In genomic region chr7:30477415-30478381, GRCm38 (mm10) we compare ENCODE assay signal across 8 mouse cellular contexts. TPM values are rescaled to one million over a fixed set of nuclear protein-coding genes. Genes with fewer than 3 reads are reported as not detected.
DNase-seq lines count a peak whose midpoint lies in the region; ATAC-seq lines count a peak whose summit lies in the region.

No protein-coding gene starts in this region.

- H3K4me1 ChIP-seq in forebrain, embryonic 15.5 days, result peaks cover 9% of the 10 kb centered on the region
- no peaks in the 10 kb centered on the region for H3K4me1 ChIP-seq in limb, embryonic 11.5 days (ENCODE audit: control insufficient read depth, insufficient read depth, low read length)

- H3K9ac ChIP-seq in forebrain, embryonic 15.5 days (replicated peaks), result peak overlapping the region; percentile 30; the same call in 1 of the 2 replicates
- H3K9ac ChIP-seq in limb, embryonic 11.5 days (ENCODE audit: low read length), result no peak overlapping the region

- no peaks in the 10 kb centered on the region for H3K9me3 ChIP-seq in forebrain, embryonic 15.5 days
- no peaks in the 10 kb centered on the region; the same call in 1 of the 2 replicates for H3K9me3 ChIP-seq in limb, embryonic 11.5 days (ENCODE audit: control insufficient read depth, low read length)

- no peaks in the 10 kb centered on the region for H3K36me3 ChIP-seq in forebrain, embryonic 15.5 days
- no peaks in the 10 kb centered on the region for H3K36me3 ChIP-seq in limb, embryonic 11.5 days (ENCODE audit: control insufficient read depth, insufficient read depth, low read length)

- peak overlapping the region; percentile 33 for H3K4me3 ChIP-seq in forebrain, embryonic 15.5 days
- H3K4me3 ChIP-seq in limb, embryonic 11.5 days (ENCODE audit: low read depth, low read length), result peak overlapping the region; percentile 9; the same call in 1 of the 2 replicates

- 0 out of 2 replicates have a peak, but pooled peaks have one; percentile 38 for ATAC-seq in forebrain, embryonic 15.5 days (replicated peaks)
- no peak for ATAC-seq in limb, embryonic 11.5 days (ENCODE audit: insufficient number of reproducible peaks, low FRiP score, low TSS enrichment, low read depth)
- ATAC-seq in megakaryocyte progenitor cell, adult 5-6 weeks (replicated peaks; ENCODE audit: poor library complexity), result no peak
- no peak for ATAC-seq in monocyte, adult 5-6 weeks (replicated peaks; ENCODE audit: insufficient number of reproducible peaks, low FRiP score, low TSS enrichment, poor library complexity, severe bottlenecking)

- peak overlapping the region; percentile 49 for H3K4me2 ChIP-seq in forebrain, embryonic 15.5 days (replicated peaks)
- H3K4me2 ChIP-seq in limb, embryonic 11.5 days (ENCODE audit: low read depth, severe bottlenecking), result peak overlapping the region; percentile 36

- peak; percentile 30 to 71 for DNase-seq in frontal cortex, adult 2 months (ENCODE audit: extremely low spot score in 1 of 2, low spot score in 1 of 2)
- DNase-seq in frontal cortex, postnatal 10 days (ENCODE audit: low spot score in 2 of 2), result no peak
- DNase-seq in NIH3T3 (ENCODE audit: low read depth), result peak; percentile 48
- DNase-seq in limb, embryonic 11.5 days (ENCODE audit: low spot score), result peak; percentile 26
- peak; percentile 88 for DNase-seq in retina, postnatal 1 day

- WGBS in forebrain, embryonic 15.5 days, result 9% methylated on average over 32 of the region's 32 CpGs
- WGBS in limb, embryonic 11.5 days, result 6% methylated on average over 32 of the region's 32 CpGs

- H3K27ac ChIP-seq in forebrain, embryonic 15.5 days (replicated peaks), result no peak overlapping the region
- no peak overlapping the region for H3K27ac ChIP-seq in limb, embryonic 11.5 days (replicated peaks; ENCODE audit: low read depth, low read length)

- 0 out of 2 replicates have a peak, but pooled peaks cover 11% of the 10 kb centered on the region for H3K27me3 ChIP-seq in forebrain, embryonic 15.5 days
- no peaks in the 10 kb centered on the region for H3K27me3 ChIP-seq in limb, embryonic 11.5 days (ENCODE audit: control insufficient read depth, insufficient read depth, low read length)

RNA-seq across cellular contexts. Expression of gene Prodh2, which starts 15.7 kb away (rescaled TPM):
- polyA plus RNA-seq in frontal cortex, adult 2 months (2012; rRNA removed), result 0.18 and 0.19 TPM in 2 replicates
- polyA plus RNA-seq in forebrain, embryonic 15.5 days (2015; fragmentation: Nextera tagmentation; extraction: Ambion mirVana), result not detected in 2 replicates
- polyA plus RNA-seq in limb, embryonic 11.5 days (2014; fragmentation: Nextera tagmentation; extraction: Ambion mirVana), result 0.33 TPM in 1 of 2 replicates, not detected in the other
- not detected in 2 replicates for total RNA-seq in megakaryocyte progenitor cell, adult 5-6 weeks (2015)
- total RNA-seq in megakaryocyte progenitor cell, adult 5-6 weeks (2017), result not detected in 2 replicates
- total RNA-seq in monocyte, adult 5-6 weeks (2017), result not detected in 3 replicates

RNA-seq across cellular contexts. Expression of gene Nphs1, which starts 19.6 kb away (rescaled TPM):
- 1.2 and 1.6 TPM in 2 replicates for polyA plus RNA-seq in frontal cortex, adult 2 months (2012; rRNA removed)
- polyA plus RNA-seq in forebrain, embryonic 15.5 days (2015; fragmentation: Nextera tagmentation; extraction: Ambion mirVana), result 0.23 TPM in 1 of 2 replicates, not detected in the other
- 0.15 TPM in 1 of 2 replicates, not detected in the other for polyA plus RNA-seq in limb, embryonic 11.5 days (2014; fragmentation: Nextera tagmentation; extraction: Ambion mirVana)
- 0.27 TPM in 1 of 2 replicates, not detected in the other for total RNA-seq in megakaryocyte progenitor cell, adult 5-6 weeks (2015)
- total RNA-seq in megakaryocyte progenitor cell, adult 5-6 weeks (2017), result 0.58 and 0.95 TPM in 2 replicates
- total RNA-seq in monocyte, adult 5-6 weeks (2017), result not detected in 3 replicates

RNA-seq across cellular contexts. Expression of gene Kirrel2, which starts 20.2 kb away (rescaled TPM):
- polyA plus RNA-seq in frontal cortex, adult 2 months (2012; rRNA removed), result 3.7 and 7.1 TPM in 2 replicates
- 0.20 and 0.47 TPM in 2 replicates for polyA plus RNA-seq in forebrain, embryonic 15.5 days (2015; fragmentation: Nextera tagmentation; extraction: Ambion mirVana)
- polyA plus RNA-seq in limb, embryonic 11.5 days (2014; fragmentation: Nextera tagmentation; extraction: Ambion mirVana), result 0.13 TPM in 1 of 2 replicates, not detected in the other
- not detected in 2 replicates for total RNA-seq in megakaryocyte progenitor cell, adult 5-6 weeks (2015)
- total RNA-seq in megakaryocyte progenitor cell, adult 5-6 weeks (2017), result not detected in 2 replicates
- total RNA-seq in monocyte, adult 5-6 weeks (2017), result not detected in 3 replicates

RNA-seq across cellular contexts. Expression of gene Aplp1, which starts 32.4 kb away (rescaled TPM):
- 940 and 960 TPM in 2 replicates for polyA plus RNA-seq in frontal cortex, adult 2 months (2012; rRNA removed)
- polyA plus RNA-seq in forebrain, embryonic 15.5 days (2015; fragmentation: Nextera tagmentation; extraction: Ambion mirVana), result 544 and 608 TPM in 2 replicates
- 16.6 and 18.0 TPM in 2 replicates for polyA plus RNA-seq in limb, embryonic 11.5 days (2014; fragmentation: Nextera tagmentation; extraction: Ambion mirVana)
- total RNA-seq in megakaryocyte progenitor cell, adult 5-6 weeks (2015), result not detected in 2 replicates
- not detected in 2 replicates for total RNA-seq in megakaryocyte progenitor cell, adult 5-6 weeks (2017)
- total RNA-seq in monocyte, adult 5-6 weeks (2017), result 0.68 TPM in 1 of 3 replicates, not detected in the others

RNA-seq across cellular contexts. Expression of gene Nfkbid, which starts 56.2 kb away (rescaled TPM):
- 5.4 and 6.4 TPM in 2 replicates for polyA plus RNA-seq in frontal cortex, adult 2 months (2012; rRNA removed)
- 1.9 TPM in 2 replicates for polyA plus RNA-seq in forebrain, embryonic 15.5 days (2015; fragmentation: Nextera tagmentation; extraction: Ambion mirVana)
- polyA plus RNA-seq in limb, embryonic 11.5 days (2014; fragmentation: Nextera tagmentation; extraction: Ambion mirVana), result 0.96 and 1.4 TPM in 2 replicates
- total RNA-seq in megakaryocyte progenitor cell, adult 5-6 weeks (2015), result 14.1 and 24.0 TPM in 2 replicates
- 5.3 and 13.7 TPM in 2 replicates for total RNA-seq in megakaryocyte progenitor cell, adult 5-6 weeks (2017)
- 25.9 to 48.3 TPM (median 34.1 TPM) in 3 replicates for total RNA-seq in monocyte, adult 5-6 weeks (2017)

Comparison
In these comparisons a context has a peak if more than half of its experiments do, and no peak if none do; other contexts are left out.
1. DNase-seq: peak in frontal cortex, adult 2 months (2 of 2), NIH3T3 (single experiment), limb, embryonic 11.5 days (single experiment) and retina, postnatal 1 day (single experiment); none in frontal cortex, postnatal 10 days (0 of 2).